Comparison of ENCODE assay signal across 8 mouse cellular contexts in genomic region chr10:17725037-17725584, GRCm38 (mm10). TPM values are rescaled to one million over a fixed set of nuclear protein-coding genes. Genes with fewer than 3 reads are reported as not detected.
DNase-seq lines count a peak whose midpoint lies in the region; ATAC-seq and TF ChIP-seq lines count a peak whose summit lies in the region.

No protein-coding gene starts in this region.

- H3K4me1 ChIP-seq in CH12.LX (ENCODE audit: control insufficient read depth in 1 of 2, insufficient read depth in 2 of 2): peaks cover 8 to 34% of the 10 kb centered on the region in 2 experiments; a peak in 3 of 4 replicates
- peaks cover 34% of the 10 kb centered on the region for H3K4me1 ChIP-seq in forebrain, embryonic 15.5 days
- peaks cover 14% of the 10 kb centered on the region; the same call in 1 of the 2 replicates for H3K4me1 ChIP-seq in limb, embryonic 14.5 days (ENCODE audit: control insufficient read depth, insufficient read depth, low read length)
- peaks cover 8% of the 10 kb centered on the region for H3K4me1 ChIP-seq in stomach, embryonic 15.5 days

- TF ChIP-seq RAD21 in CH12.LX (IDR thresholded peaks at IDR 0.05; ENCODE audit: low read depth, low read length): no peak

- TF ChIP-seq POLR2A in CH12.LX (IDR thresholded peaks at IDR 0.05; ENCODE audit: low read depth, low read length): no peak
- TF ChIP-seq POLR2A in limb, embryonic 14.5 days (IDR thresholded peaks at IDR 0.05; ENCODE audit: borderline replicate concordance, extremely low read depth, insufficient read depth, insufficient read length): no peak

- in situ Hi-C loops in CH12.LX (cut with MboI; ENCODE audit: low pct_ligation_motif_present, low pct_unique_long_range_greater_than_20kb, low sequenced_read_pairs): loop anchor here (10.0 kb wide), 2 partner anchors 180 to 380 kb away; no protein-coding TSS in a partner anchor

- peaks cover 23% of the 10 kb centered on the region for H3K79me2 ChIP-seq in CH12.LX (replicated peaks; ENCODE audit: control insufficient read depth, extremely low read depth, insufficient read depth, poor library complexity, severe bottlenecking)

- peak overlapping the region; percentile 98 for H3K9ac ChIP-seq in CH12.LX (ENCODE audit: insufficient read depth, low read depth)
- peak overlapping the region; percentile 95 for H3K9ac ChIP-seq in forebrain, embryonic 15.5 days (replicated peaks)
- H3K9ac ChIP-seq in limb, embryonic 14.5 days (ENCODE audit: low read depth, low read length, severe bottlenecking): peak overlapping the region; percentile 81
- no peak overlapping the region for H3K9ac ChIP-seq in stomach, embryonic 15.5 days

- no peak overlapping the region for H3K27ac ChIP-seq in CH12.LX (ENCODE audit: insufficient read depth, low read depth)
- peak overlapping the region; percentile 17; the same call in 1 of the 2 replicates for H3K27ac ChIP-seq in forebrain, embryonic 15.5 days (replicated peaks)
- H3K27ac ChIP-seq in limb, embryonic 14.5 days (replicated peaks; ENCODE audit: low read depth, low read length): no peak overlapping the region
- no peak overlapping the region for H3K27ac ChIP-seq in stomach, embryonic 15.5 days

- peak; percentile 55 for DNase-seq in embryo, embryonic 10 days (ENCODE audit: low spot score)
- DNase-seq in embryo, embryonic 11 days: no peak
- no peak for DNase-seq in CH12.LX (ENCODE audit: extremely low read depth)
- no peak for DNase-seq in limb, embryonic 14.5 days (ENCODE audit: low spot score)
- no peak for DNase-seq in adrenal gland, adult 18-20 months (ENCODE audit: low spot score in 2 of 2)
- no peak for DNase-seq in layer of hippocampus, adult 8-10 months (ENCODE audit: low spot score in 2 of 2)

- no peak for ATAC-seq in forebrain, embryonic 15.5 days (replicated peaks)
- ATAC-seq in limb, embryonic 14.5 days (ENCODE audit: low FRiP score, low read depth): no peak
- ATAC-seq in stomach, embryonic 15.5 days (ENCODE audit: insufficient read depth, low FRiP score, low read depth): no peak

- TF ChIP-seq EP300 in CH12.LX (IDR thresholded peaks at IDR 0.05; ENCODE audit: low read length): no peak

- H3K9me3 ChIP-seq in CH12.LX (replicated peaks; ENCODE audit: low read length): no peaks in the 10 kb centered on the region
- no peaks in the 10 kb centered on the region for H3K9me3 ChIP-seq in forebrain, embryonic 15.5 days
- H3K9me3 ChIP-seq in limb, embryonic 14.5 days (ENCODE audit: control insufficient read depth, low read length): no peaks in the 10 kb centered on the region
- no peaks in the 10 kb centered on the region for H3K9me3 ChIP-seq in stomach, embryonic 15.5 days

- whole genome bisulfite sequencing in forebrain, embryonic 15.5 days: 19% methylated on average over 8 of the region's 8 CpGs
- WGBS in limb, embryonic 14.5 days: 5% methylated on average over 8 of the region's 8 CpGs
- 20% methylated on average over 8 of the region's 8 CpGs for WGBS in stomach, embryonic 15.5 days

- H3K27me3 ChIP-seq in CH12.LX (replicated peaks): no peaks in the 10 kb centered on the region
- H3K27me3 ChIP-seq in forebrain, embryonic 15.5 days: no peaks in the 10 kb centered on the region
- H3K27me3 ChIP-seq in limb, embryonic 14.5 days (ENCODE audit: control insufficient read depth, insufficient read depth, low read length): no peaks in the 10 kb centered on the region
- H3K27me3 ChIP-seq in stomach, embryonic 15.5 days (replicated peaks): no peaks in the 10 kb centered on the region

- TF ChIP-seq CTCF in CH12.LX (conservative IDR thresholded peaks at IDR 0.05 in 1 of 2, IDR thresholded peaks at IDR 0.05 in 1 of 2; ENCODE audit: low read depth in 2 of 2, low read length in 2 of 2): no peak

- dilution Hi-C loops in CH12.LX (cut with MboI; ENCODE audit: extremely low pct_ligation_motif_present, extremely low pct_unique_long_range_greater_than_20kb, low sequenced_read_pairs): no loop called here

- peaks cover 11 to 22% of the 10 kb centered on the region in 2 experiments for H3K36me3 ChIP-seq in CH12.LX (replicated peaks in 1 of 2; ENCODE audit: control insufficient read depth in 1 of 2, insufficient read depth in 1 of 2, low read length in 1 of 2)
- no peaks in the 10 kb centered on the region for H3K36me3 ChIP-seq in forebrain, embryonic 15.5 days
- no peaks in the 10 kb centered on the region for H3K36me3 ChIP-seq in limb, embryonic 14.5 days (ENCODE audit: control insufficient read depth, insufficient read depth, low read length)
- no peaks in the 10 kb centered on the region for H3K36me3 ChIP-seq in stomach, embryonic 15.5 days

- peak overlapping the region; percentile 75; the same call in 1 of the 2 replicates for H3K4me2 ChIP-seq in CH12.LX (ENCODE audit: insufficient read depth, low read depth, poor library complexity, severe bottlenecking)
- peak overlapping the region; percentile 68 for H3K4me2 ChIP-seq in forebrain, embryonic 15.5 days (replicated peaks)
- H3K4me2 ChIP-seq in limb, embryonic 14.5 days (replicated peaks; ENCODE audit: low read depth, low read length, severe bottlenecking): peak overlapping the region; percentile 59
- H3K4me2 ChIP-seq in stomach, embryonic 15.5 days: peak overlapping the region; percentile 72

- peak overlapping the region; percentile 55 to 78 (median 70) for H3K4me3 ChIP-seq in CH12.LX (replicated peaks in 1 of 3; ENCODE audit: low read depth in 2 of 3, low read length in 2 of 3, poor library complexity in 1 of 3)
- H3K4me3 ChIP-seq in forebrain, embryonic 15.5 days: peak overlapping the region; percentile 82
- peak overlapping the region; percentile 61 for H3K4me3 ChIP-seq in limb, embryonic 14.5 days (replicated peaks; ENCODE audit: low read length)
- peak overlapping the region; percentile 74 for H3K4me3 ChIP-seq in stomach, embryonic 15.5 days (replicated peaks)

TF ChIP-seq in CH12.LX, 34 proteins besides CTCF, POLR2A, EP300 and RAD21:
- no peak for TF ChIP-seq USF2 (conservative IDR thresholded peaks at IDR 0.05; ENCODE audit: low read depth, low read length)
- no peak for TF ChIP-seq IRF4 (IDR thresholded peaks at IDR 0.05; ENCODE audit: low read depth, low read length)
- no peak for TF ChIP-seq ELF1 (IDR thresholded peaks at IDR 0.05; ENCODE audit: low read depth, low read length)
- TF ChIP-seq MAZ (IDR thresholded peaks at IDR 0.05; ENCODE audit: low read depth, low read length): no peak
- no peak for TF ChIP-seq ZC3H11A (IDR thresholded peaks at IDR 0.05; ENCODE audit: low read depth, low read length)

RNA-seq across cellular contexts. Expression of gene Cited2, which starts 2.1 kb away (rescaled TPM):
- total RNA-seq in CH12.LX (2012; rRNA removed): 25.3 and 28.6 TPM in 2 replicates
- total RNA-seq in CH12.LX (2014; rRNA removed): 22.6 and 23.7 TPM in 2 replicates
- polyA plus RNA-seq in CH12.LX (2012; ENCODE audit: insufficient read length, low read depth): 119 and 149 TPM in 2 replicates
- 69.2 and 72.1 TPM in 2 replicates for polyA plus RNA-seq in forebrain, embryonic 15.5 days (2015; fragmentation: Nextera tagmentation; extraction: Ambion mirVana)
- polyA plus RNA-seq in limb, embryonic 14.5 days (2012; rRNA removed): 55.7 and 67.5 TPM in 2 replicates
- 44.7 and 45.7 TPM in 2 replicates for polyA plus RNA-seq in limb, embryonic 14.5 days (2014; fragmentation: Nextera tagmentation; extraction: Ambion mirVana)
- polyA plus RNA-seq in stomach, embryonic 15.5 days (2015; fragmentation: Nextera tagmentation; extraction: Ambion mirVana): 35.6 and 36.7 TPM in 2 replicates
- 10 to 100 TPM; 32.7 to 76.3 TPM for total RNA-seq in adrenal gland, adult 18-20 months (2021)
- 10 to 100 TPM; 27.9 to 31.6 (median 29.2) TPM for total RNA-seq in layer of hippocampus, adult 8-10 months (2022)
